Mouse (Mus musculus): Measurements from ENCODE around the gene Sparc. TPM values are rescaled to one million over a fixed set of nuclear protein-coding genes. Genes with fewer than 3 reads are reported as not detected.

Gene Sparc
- polyA plus RNA-seq, 2 experiments = 1,741 to 2,257 TPM

- WGBS = 45% methylated on average over 4 of the region's 4 CpGs
- H3K4me3 ChIP-seq (replicated peaks; ENCODE audit: low read length) = no peak overlapping the region
- H3K9me3 ChIP-seq (ENCODE audit: control insufficient read depth, low read length) = no peaks in the 10 kb centered on the region
- no peak overlapping the region for H3K9ac ChIP-seq (ENCODE audit: low read depth, low read length, severe bottlenecking)
- ATAC-seq (ENCODE audit: low FRiP score, low read depth) = no peak
- H3K4me1 ChIP-seq (ENCODE audit: control insufficient read depth, insufficient read depth, low read length) = 0 out of 2 replicates have a peak, but pooled peaks cover 2% of the 10 kb centered on the region
- TF ChIP-seq POLR2A (IDR thresholded peaks at IDR 0.05; ENCODE audit: borderline replicate concordance, extremely low read depth, insufficient read depth, insufficient read length) = no peak
- H3K4me2 ChIP-seq (replicated peaks; ENCODE audit: low read depth, low read length, severe bottlenecking) = no peak overlapping the region
- H3K36me3 ChIP-seq (ENCODE audit: control insufficient read depth, insufficient read depth, low read length) = no peaks in the 10 kb centered on the region
- 0 out of 2 replicates have a peak overlapping the region, but pooled peaks have one; percentile 28 for H3K27ac ChIP-seq (replicated peaks; ENCODE audit: low read depth, low read length)
- no peak for DNase-seq (ENCODE audit: low spot score)
- H3K27me3 ChIP-seq (ENCODE audit: control insufficient read depth, insufficient read depth, low read length) = no peaks in the 10 kb centered on the region
Measured at GRCm38 (mm10) chr11:55438031-55438430, 15.0 kb upstream of the Sparc start.

- H3K27me3 ChIP-seq (ENCODE audit: control insufficient read depth, insufficient read depth, low read length) = no peaks in the 10 kb centered on the region
- H3K4me3 ChIP-seq (replicated peaks; ENCODE audit: low read length) = no peak overlapping the region
- no peak overlapping the region for H3K9ac ChIP-seq (ENCODE audit: low read depth, low read length, severe bottlenecking)
- ATAC-seq (ENCODE audit: low FRiP score, low read depth) (no peak), DNase-seq (ENCODE audit: low spot score) (no peak)
- 89% methylated on average over 6 of the region's 6 CpGs for WGBS
- no peak overlapping the region for H3K27ac ChIP-seq (replicated peaks; ENCODE audit: low read depth, low read length)
- no peak for TF ChIP-seq POLR2A (IDR thresholded peaks at IDR 0.05; ENCODE audit: borderline replicate concordance, extremely low read depth, insufficient read depth, insufficient read length)
- no peak overlapping the region for H3K4me2 ChIP-seq (replicated peaks; ENCODE audit: low read depth, low read length, severe bottlenecking)
- no peaks in the 10 kb centered on the region for H3K9me3 ChIP-seq (ENCODE audit: control insufficient read depth, low read length)
- no peaks in the 10 kb centered on the region for H3K36me3 ChIP-seq (ENCODE audit: control insufficient read depth, insufficient read depth, low read length)
- peaks cover 5% of the 10 kb centered on the region; the same call in 1 of the 2 replicates for H3K4me1 ChIP-seq (ENCODE audit: control insufficient read depth, insufficient read depth, low read length)
Measured at GRCm38 (mm10) chr11:55436089-55436488, 13.1 kb upstream of the Sparc start.

- DNase-seq (ENCODE audit: low spot score) = peak; percentile 21
- TF ChIP-seq POLR2A (IDR thresholded peaks at IDR 0.05; ENCODE audit: borderline replicate concordance, extremely low read depth, insufficient read depth, insufficient read length) = no peak
- Histone ChIP-seq H3K4me1 (ENCODE audit: control insufficient read depth, insufficient read depth, low read length) (peaks cover 12% of the 10 kb centered on the region), H3K9me3 (ENCODE audit: control insufficient read depth, low read length) (no peaks in the 10 kb centered on the region), H3K4me3 (replicated peaks; ENCODE audit: low read length) (no peak overlapping the region), H3K27ac (replicated peaks; ENCODE audit: low read depth, low read length) (peak overlapping the region; percentile 71), H3K36me3 (ENCODE audit: control insufficient read depth, insufficient read depth, low read length) (no peaks in the 10 kb centered on the region), H3K4me2 (replicated peaks; ENCODE audit: low read depth, low read length, severe bottlenecking) (no peak overlapping the region), H3K27me3 (ENCODE audit: control insufficient read depth, insufficient read depth, low read length) (no peaks in the 10 kb centered on the region), H3K9ac (ENCODE audit: low read depth, low read length, severe bottlenecking) (no peak overlapping the region)
- ATAC-seq (ENCODE audit: low FRiP score, low read depth) = no peak
- 21% methylated on average over 3 of the region's 3 CpGs for WGBS
Measured at GRCm38 (mm10) chr11:55432981-55433380, 10.0 kb upstream of the Sparc start.

GRCm38 (mm10) chr11:55429973-55430372, 7.0 kb upstream of the Sparc start:
- no peaks in the 10 kb centered on the region for H3K9me3 ChIP-seq (ENCODE audit: control insufficient read depth, low read length)
- no peaks in the 10 kb centered on the region for H3K27me3 ChIP-seq (ENCODE audit: control insufficient read depth, insufficient read depth, low read length)
- H3K4me2 ChIP-seq (replicated peaks; ENCODE audit: low read depth, low read length, severe bottlenecking) = no peak overlapping the region
- 88% methylated on average over 2 of the region's 2 CpGs for WGBS
- TF ChIP-seq POLR2A (IDR thresholded peaks at IDR 0.05; ENCODE audit: borderline replicate concordance, extremely low read depth, insufficient read depth, insufficient read length) = no peak
- H3K4me3 ChIP-seq (replicated peaks; ENCODE audit: low read length) = no peak overlapping the region
- H3K9ac ChIP-seq (ENCODE audit: low read depth, low read length, severe bottlenecking) = no peak overlapping the region
- no peaks in the 10 kb centered on the region for H3K36me3 ChIP-seq (ENCODE audit: control insufficient read depth, insufficient read depth, low read length)
- H3K4me1 ChIP-seq (ENCODE audit: control insufficient read depth, insufficient read depth, low read length) = peaks cover 17% of the 10 kb centered on the region
- DNase-seq (ENCODE audit: low spot score) (no peak), ATAC-seq (ENCODE audit: low FRiP score, low read depth) (no peak)
- no peak overlapping the region for H3K27ac ChIP-seq (replicated peaks; ENCODE audit: low read depth, low read length)

GRCm38 (mm10) chr11:55428186-55429012, 5.4 kb upstream of the Sparc start:
- Histone ChIP-seq H3K4me1 (ENCODE audit: control insufficient read depth, insufficient read depth, low read length) (peaks cover 32% of the 10 kb centered on the region), H3K9me3 (ENCODE audit: control insufficient read depth, low read length) (no peaks in the 10 kb centered on the region), H3K9ac (ENCODE audit: low read depth, low read length, severe bottlenecking) (peak overlapping the region; percentile 12), H3K4me3 (replicated peaks; ENCODE audit: low read length) (no peak overlapping the region), H3K27ac (replicated peaks; ENCODE audit: low read depth, low read length) (peak overlapping the region; percentile 92), H3K36me3 (ENCODE audit: control insufficient read depth, insufficient read depth, low read length) (no peaks in the 10 kb centered on the region), H3K4me2 (replicated peaks; ENCODE audit: low read depth, low read length, severe bottlenecking) (0 out of 2 replicates have a peak overlapping the region, but pooled peaks have one; percentile 0), H3K27me3 (ENCODE audit: control insufficient read depth, insufficient read depth, low read length) (no peaks in the 10 kb centered on the region)
- peak; percentile 93 for ATAC-seq (ENCODE audit: low FRiP score, low read depth)
- peak; percentile 98 for DNase-seq (ENCODE audit: low spot score)
- WGBS = 34% methylated on average over 16 of the region's 16 CpGs
- TF ChIP-seq POLR2A (IDR thresholded peaks at IDR 0.05; ENCODE audit: borderline replicate concordance, extremely low read depth, insufficient read depth, insufficient read length) = peak; percentile 55; the same call in 1 of the 2 replicates
